Mouse (Mus musculus) adrenal gland, adult (tissue): Measurements from ENCODE around the gene Cdrt4.

Experiments
- DNase-seq, 2 experiments: peaks; one replicate each; pipeline ENCODE4 v3.0.0; 2022 to 2023; ENCODE audit warnings: low spot score in 1 of 2; ENCODE audit not compliant: inconsistent age in 2 of 2

Gene Cdrt4

DNA sequence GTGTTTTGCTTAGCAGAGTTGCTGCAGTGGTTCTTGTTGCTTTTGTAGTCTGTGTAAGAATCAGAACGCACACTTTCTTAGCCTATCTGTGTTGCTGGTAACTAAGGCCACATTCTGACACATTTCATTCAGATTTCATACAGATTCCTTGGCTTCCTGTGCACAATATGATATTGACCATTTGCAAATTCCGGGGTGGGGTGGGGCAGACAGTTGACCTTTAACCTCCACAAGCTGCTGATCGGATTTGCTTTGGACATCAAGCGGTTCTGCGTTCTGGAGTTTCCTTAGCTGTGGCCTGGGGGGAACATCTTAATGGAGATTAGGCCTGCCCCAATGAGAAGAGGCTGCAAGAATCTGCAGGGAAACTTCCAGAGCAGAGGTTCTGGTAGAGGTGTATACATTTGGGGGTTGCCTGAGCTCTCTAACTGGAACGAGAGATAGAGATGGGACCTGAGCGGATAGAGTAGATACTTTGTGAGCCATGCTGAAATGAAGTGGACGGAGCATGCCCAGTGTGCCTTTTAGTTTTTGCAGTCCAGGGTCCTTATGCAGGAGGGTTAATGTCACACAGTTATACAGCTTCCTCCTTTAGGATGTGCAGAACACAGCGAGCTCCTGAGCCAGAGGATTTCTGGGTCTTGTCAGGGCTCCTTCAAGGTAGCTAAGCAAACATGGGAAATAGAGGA lies 44.2 kb downstream of the Cdrt4 start:
- no peak for DNase-seq

DNA sequence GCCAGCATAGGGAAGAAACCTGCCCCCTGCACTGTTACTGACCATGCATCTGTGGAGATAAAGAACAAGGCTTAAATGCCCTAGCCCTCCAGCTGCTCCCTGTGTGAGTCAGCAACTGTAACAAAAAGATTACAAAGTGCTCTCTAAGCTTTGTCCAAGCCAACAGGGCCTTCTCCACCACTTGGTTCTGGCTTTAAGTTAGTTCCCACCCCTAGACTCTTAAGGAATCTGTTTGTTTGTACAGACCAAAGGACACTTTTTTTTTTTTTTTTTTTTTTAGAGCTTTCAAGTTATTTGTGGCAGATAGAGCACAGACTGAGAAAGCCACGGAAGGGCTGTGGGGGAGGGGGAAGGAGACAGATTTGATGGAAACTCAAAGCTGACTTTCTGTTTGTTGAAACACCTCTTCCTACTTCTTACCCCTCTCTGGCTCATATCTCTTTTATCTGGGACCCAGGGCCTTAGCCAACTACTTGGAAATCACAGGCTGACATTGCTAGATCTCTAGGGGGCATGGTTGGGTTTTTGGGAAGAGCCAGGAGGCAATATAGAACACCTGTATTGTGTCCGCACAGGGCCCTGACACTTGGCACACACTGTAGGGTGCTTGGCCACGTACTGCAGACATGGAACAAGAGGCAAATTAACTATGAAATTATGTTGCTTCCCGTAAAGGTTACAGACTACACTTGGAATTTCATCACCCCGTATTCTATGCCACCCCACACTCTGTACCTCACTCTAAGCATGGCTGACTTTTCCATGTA lies 44.9 kb downstream of the Cdrt4 start:
- peak in 1 of 2 experiments; percentile 42 for DNase-seq

DNA sequence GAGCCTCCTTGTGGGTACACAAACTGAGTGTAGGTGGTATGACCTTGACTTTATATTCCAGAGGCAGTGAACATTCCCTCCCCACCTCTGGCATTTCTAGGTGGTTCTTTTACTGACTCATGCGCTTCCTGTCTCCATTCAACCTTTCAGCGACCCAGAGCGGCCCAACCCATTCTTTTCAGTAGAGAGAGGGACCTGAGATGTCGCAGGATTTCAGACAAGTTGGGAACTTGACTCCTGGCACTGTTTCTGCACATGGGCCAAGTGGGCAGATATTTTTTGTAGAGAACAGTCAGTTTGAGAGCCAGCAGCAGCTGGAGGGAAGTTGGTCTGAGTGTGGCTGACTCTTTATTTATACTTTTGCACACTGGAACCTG lies 45.5 kb downstream of the Cdrt4 start:
- DNase-seq, result peak; percentile 43 to 52

DNA sequence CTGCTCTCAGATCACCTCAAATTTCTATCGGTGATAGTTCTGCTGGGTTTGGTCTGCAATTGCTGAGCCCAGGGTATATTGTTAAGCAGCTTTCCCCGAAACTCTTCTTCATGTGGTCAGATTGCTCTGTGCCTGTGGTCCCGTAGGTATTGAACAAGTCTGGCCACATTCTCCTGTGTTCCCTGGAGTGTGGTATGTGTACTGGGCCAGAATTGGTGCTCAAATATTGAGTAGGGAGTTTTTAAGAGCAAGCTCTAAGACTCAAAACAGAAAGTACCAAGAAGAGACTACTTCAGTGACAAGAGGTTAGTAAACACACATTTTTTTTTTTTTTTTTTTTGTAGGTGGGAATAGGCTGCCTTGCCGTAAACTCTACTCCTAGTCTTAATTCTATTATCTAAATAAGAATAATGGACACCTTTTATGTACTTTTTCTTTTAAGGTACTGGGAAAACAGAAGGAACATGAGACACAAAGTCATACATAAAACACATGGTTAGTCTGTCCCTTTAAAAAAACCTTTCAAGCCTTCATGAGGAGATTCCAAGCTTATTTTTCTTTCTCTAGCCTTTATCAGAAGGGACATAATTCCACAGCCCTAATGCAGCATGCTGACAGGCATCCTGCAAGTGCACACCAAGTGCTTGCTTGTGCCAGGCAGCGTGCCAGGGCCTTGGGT lies 46.2 kb downstream of the Cdrt4 start:
- DNase-seq, result peak; percentile 36 to 83

DNA sequence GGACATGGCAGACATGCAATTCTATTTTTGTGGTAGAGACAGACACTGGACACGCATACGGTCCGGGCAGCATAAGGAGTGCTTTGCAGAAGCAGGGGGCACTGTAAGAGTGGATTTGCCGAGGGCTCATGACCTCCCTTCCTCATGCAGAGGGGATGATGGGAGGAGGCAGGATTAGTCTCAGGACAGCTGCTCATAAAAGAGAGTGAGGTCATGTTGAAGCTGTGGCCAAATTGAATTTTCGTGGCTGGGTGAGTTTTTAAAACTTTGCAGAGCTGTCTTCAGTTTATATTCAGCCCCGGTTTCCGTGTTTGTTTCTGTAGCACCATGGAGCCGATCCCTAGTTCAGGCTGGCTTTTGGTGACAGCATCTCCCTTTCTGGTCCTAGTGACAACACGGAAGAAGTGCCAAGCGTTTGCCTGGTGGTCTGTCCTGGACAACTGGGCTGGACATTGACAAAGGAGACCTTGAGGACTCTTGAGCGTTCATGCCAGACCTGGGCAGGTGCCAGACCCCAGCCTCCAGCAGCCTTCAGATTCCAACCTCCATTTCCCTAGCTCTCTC lies 46.8 kb downstream of the Cdrt4 start:
- DNase-seq, result peak; percentile 71 to 84

DNA sequence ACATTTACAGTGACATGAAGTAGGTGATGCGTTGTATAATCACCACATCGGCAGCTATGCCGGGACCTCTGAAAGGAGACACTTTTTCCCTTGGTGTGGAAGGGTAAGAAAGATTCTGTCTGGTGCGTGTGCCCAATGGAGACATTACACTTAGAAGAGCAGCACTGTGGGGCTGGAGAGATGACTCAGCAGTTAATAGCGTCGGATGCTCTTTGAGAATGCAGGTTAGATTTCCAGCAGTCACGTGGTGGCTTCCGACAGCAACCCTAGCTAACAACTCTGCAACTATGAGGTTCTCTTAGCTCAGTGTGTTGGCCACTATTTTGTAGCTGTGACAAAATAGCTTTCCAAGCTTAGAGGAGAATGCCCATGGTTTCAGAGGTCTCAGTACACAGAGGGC lies 49.1 kb downstream of the Cdrt4 start:
- DNase-seq, result no peak

DNA sequence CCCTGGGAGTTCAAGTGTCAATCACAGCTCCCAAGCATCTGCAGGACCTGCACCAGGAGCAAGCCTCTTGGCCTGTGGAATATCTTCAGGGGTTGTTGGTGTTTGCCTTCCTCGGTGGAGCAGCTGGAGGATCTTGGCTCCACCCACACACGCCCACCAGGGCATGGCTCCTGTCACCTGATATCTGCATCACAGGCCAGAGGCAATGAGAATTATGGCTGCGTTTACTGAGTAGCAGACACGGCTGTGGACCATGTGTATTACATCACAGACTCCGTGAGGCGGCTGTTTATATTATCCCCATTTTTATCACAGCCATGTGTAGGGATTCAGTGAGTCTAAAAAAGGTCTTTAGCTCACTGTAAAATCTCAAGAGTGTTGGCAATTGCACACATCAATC lies 53.6 kb downstream of the Cdrt4 start:
- no peak for DNase-seq

DNA sequence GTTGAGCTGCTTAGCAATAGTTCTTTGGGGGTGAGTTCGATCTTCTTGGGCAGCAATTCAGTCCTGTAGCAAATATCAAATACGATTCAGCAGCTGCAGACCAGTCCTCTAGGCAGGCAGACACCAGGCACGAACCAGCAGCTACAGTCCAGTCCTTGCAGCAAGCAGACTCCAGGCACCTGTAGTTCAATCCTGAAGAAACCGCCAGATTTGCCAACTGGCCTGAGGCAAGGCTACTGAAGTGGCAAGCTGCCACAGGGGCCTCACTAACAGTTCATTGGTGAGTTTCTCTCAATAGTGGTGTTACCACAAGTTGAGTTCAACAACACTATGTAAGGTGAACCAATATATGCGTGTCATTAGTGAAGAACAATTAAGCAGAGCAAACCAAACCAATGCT lies 56.4 kb downstream of the Cdrt4 start:
- no peak for DNase-seq

DNA sequence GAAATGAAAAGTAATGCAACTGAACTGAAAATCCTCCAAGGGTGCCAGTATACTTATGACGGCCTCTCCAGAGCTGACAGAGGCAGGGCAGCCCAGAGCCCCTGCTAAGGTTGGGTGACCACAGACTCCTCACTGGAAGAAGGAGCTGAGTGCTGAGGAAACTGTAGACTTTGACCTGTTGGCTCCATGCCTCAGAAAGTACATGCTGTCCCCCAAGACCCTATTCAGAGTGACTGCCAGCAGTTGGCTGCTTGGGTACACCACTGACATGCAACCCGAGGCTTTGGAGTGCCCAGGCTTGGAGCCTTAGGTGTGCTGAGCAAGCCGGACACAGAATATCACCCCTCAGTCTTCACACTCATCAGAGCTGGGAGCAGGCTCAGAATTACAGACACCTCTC lies 57.0 kb downstream of the Cdrt4 start:
- no peak for DNase-seq

DNA sequence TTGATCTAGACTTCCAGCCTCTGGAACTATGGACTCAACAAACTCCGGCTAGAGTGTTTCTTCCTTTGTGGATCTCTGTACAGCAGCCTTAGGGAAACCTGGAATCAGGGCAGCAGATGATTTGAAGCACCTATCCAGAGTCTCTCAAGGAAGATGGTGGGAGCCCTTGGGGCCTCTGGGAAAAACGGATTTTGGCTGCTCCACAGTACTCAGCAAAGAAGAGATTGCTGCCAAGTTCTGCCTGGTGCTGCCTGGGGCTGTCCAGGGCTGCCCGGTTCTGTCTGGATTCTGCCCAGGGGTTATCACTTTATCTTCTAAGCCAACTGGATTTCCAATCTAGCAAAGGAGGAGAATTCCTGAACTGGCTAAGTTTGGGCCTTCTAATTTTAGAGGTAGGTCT lies 58.8 kb downstream of the Cdrt4 start:
- no peak for DNase-seq

DNA sequence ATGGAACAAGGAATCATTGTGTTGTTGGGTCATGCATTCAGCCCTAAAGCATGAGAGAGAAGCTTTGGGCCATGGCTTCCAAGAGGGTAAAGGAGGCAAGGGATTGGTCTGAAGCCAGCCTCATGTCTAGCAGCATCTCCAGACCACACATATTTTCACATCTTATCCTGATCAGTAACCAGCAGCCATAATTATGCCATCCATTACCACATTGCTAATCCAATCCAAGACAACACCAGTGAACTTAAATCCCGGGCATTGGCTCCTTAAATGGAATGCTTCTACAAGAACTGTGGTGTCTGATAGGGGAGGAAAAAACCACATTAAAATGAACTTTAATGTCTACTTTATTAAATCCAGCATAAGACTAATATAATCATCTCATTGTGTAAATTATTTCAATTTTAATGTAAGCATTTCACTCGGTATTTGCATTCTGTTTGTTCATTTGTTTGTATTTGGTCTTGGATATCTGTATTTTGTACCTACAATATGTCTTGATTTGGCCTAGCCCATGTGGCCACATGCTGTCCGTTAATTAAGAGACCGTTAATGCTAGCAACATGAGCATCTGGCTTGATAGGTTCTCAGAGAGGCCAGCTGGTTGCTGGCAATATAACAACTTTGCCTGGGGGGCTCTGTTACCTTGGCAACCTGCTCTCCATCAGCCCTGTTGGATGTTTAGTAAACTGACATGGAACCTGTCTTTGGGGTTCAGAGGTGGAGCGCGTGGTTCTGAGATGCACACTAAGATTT lies 66.5 kb downstream of the Cdrt4 start:
- no peak for DNase-seq

DNA sequence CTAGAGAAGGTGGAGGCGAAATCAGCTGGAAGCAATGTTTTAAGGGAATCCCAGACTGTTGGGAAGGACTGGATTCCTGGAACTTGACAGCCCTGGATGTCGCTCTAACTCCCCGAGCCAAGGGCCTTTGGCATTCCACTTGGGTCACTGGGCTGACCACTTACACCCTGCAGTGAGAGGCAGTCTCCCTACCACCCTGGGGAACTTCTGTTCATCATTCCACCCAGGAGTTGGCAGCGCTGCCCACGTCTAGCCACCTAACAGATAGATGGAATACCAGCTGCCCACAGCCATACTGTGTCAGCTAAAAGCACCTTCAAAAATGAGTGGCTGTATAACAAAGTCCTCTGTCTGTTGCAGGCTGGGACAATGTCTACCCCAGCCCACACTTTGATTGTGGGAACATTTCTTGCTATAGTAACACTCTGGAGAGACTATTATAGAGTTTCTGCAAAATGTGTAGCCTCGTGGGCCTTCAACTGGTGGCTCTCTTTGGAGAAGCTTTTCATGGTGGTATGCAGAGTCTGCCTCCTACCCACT lies 67.2 kb downstream of the Cdrt4 start:
- no peak for DNase-seq

DNA sequence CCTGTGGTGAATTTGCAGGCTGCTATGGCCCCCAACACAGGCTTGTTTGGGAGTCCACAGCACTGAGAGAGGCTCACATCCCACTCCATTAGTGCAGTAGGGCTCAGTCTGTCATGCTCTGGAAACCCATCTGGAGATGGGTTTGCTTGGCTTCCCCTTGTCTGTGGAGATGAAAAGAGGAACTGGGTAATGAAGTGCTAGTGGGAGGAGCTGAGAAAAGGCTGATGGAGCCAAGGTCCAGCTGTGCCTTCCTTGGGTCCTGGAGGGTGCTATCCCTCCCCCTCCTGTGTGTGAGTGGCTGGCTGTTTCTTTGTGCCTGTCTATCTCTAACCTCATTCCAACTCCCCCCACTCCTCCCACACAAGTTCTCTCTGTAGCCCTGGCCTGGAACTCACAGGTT lies 69.6 kb downstream of the Cdrt4 start:
- DNase-seq, result peak in 1 of 2 experiments; percentile 35

DNA sequence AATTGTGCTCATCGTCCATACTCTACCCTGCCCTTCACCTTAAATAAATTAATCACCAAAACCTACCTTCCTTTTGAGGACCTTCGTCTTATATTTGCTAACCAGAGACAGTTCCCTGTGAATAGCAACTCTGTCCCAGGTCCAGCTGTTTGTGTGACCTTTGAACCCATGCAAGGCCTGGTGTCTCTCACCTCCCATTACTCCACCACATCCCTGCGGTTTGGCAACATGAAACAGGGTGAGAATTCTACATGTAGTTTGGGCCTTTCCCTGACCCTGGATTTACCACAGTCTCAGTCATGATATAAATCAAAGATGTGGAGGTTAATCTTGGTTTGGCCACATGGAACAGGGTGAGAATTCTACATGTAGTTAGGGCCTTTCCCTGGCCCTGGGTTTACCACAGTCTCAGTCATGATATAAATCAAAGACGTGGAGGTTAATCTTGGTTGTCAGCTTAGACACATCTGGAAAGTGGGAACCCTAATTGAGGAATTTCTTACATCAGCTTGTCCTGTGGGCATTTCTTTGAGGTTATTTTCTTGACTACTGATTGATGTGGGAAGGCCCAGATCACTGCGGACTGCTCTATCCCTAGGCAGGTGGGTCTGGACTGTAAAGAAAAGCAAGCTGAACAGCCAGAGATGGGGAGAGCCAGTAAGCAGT lies 70.3 kb downstream of the Cdrt4 start:
- DNase-seq, result peak in 1 of 2 experiments; percentile 32

DNA sequence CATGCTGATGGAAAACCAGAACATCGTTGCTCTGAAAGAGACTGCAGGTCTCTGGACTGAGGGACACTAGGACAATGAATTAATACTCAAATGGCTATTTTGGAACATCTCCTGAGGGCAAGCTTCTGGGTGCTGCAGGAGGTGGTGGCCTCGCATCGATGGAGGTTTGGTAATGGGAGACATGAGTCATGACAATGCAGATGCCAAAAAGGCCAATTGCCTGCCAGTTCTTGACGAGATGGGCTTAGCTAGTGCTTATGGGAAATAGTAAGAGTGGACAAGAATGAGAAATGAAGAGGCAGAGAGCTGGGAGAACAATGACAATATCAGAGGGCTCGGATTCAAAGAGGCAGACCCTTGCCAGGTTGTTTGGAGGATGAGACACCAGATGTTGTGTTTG lies 72.5 kb downstream of the Cdrt4 start:
- peak in 1 of 2 experiments; percentile 78 for DNase-seq

DNA sequence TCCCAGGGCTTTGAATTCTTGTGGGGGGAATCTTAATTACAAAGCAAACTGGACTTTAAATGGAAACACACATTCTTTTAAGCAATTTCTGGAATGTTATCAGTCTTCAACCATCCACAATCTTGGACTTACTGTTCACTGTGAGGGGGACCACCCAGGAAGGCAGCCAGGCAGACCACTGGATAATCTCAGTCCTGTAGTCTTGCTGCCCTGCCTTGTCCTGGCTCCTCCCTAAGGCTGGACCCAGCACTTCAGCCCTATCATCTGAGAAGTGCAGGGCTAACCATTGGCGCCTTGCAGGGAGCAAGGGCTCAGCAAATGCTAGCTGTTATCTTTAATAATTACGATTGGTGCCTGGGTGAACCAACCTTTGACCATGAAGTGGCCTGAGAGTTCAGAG lies 73.1 kb downstream of the Cdrt4 start:
- DNase-seq, result no peak

DNA sequence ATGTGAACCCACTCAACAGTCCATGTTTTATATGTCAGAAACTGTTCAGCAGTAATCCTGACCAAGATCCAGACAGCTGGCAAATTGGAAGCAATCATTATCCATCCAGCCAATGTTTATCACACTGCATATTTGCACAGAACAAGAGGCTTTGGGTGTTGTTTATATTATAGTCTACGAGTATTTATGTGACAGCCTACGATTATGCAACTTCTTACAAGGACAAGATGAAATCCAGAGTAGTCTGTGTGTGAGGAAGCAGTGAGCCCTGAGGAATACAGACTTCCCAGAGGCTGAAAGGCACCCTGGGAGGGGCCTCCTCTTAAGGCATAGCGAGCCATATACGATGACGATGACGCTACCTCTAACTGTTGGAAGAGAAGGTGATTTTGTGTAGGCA lies 74.5 kb downstream of the Cdrt4 start:
- peak in 1 of 2 experiments; percentile 37 for DNase-seq

DNA sequence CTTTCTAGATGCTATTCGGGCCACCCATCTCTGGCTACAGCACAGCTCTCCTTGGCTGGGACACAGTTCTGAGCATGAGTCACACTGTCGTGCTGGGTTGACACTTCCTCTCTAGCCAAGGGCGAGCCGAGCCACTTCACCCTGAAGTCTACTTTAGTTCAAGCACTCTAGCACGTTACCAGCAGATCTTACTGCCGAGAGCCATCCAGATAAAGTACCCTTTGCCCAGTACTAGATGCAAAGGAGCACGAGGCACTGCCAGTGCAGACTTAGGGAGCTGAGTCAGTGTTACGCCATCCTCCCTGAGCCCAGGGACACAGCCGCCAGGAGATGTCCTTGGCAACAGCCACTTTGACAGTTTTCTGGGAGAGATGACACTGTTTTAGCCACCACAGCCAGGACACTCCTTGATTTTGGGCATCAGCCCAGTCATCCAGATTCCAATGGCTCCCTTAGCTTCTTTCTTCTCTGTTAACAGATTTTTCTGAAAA lies 75.7 kb downstream of the Cdrt4 start:
- peak; percentile 88 to 95 for DNase-seq

DNA sequence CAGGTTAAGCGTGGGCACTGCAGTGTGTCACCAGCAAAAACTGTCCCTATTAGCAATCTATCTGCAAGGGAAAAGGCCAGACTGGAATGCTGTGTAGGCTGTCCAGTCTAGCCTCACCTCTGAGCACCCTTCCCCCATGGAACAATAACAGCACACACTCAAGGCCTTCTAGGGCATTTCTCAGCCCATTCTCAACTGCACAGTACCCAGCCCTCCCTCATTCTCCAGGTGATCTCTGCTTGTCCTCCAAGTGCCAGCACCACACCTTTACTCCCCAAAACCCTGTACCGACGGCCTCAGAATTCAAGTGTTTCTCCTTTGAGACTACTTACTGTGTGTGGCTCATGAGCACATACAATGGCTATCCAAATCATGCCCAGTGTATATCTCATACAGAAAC lies 77.1 kb downstream of the Cdrt4 start:
- DNase-seq, result no peak

DNA sequence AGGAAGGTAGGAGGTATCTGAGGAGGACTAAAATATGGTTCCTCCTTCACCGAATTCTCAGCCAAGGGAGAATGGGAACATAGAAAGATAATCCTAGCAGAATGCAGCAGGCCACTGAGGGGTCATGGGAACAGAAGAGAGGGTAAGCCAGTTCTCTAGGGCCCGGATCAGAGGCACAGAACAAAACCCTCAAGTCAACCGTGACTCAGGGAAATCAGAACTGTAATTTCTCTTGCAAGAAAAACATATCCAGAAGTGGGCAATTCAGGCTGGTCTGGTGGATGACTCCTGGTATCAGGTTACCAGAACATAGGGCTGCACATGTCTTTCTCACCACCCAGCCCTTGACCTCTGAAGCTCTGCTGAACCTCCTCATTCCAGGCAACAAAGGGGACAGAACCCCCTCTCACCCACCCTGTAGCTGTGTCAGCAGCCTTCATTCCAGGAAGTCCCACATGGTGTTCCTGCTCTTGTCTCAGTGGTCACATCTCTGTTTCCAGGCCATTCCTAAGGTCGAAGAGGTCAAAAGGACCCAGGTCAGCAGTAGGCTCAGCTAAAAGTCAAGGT lies 78.2 kb downstream of the Cdrt4 start:
- no peak for DNase-seq
